Mouse (Mus musculus) spleen, adult 2 months (tissue): ENCODE data around the gene Mettl3.

Experiments
- CTCF ChIP-seq: fragments of 200-500 bp; IDR thresholded peaks from 2 replicates; pipeline ENCODE4 v1.5.1; 2011; ENCODE audit warnings: mild to moderate bottlenecking, inconsistent platforms; ENCODE audit not compliant: insufficient read depth, insufficient read length, insufficient replicate concordance; ENCODE audit errors: extremely low read depth
- POLR2A ChIP-seq: fragments of 200-500 bp; IDR thresholded peaks from 2 replicates; pipeline ENCODE4 v1.6.1; 2011; ENCODE audit warnings: low read depth, low read length, inconsistent platforms

GRCm38 (mm10) chr14:52314808-52315150 is 9.9 kb upstream of the Mettl3 start:
- TF ChIP-seq POLR2A = no peak
- no peak for TF ChIP-seq CTCF
